Comparison of ENCODE assay signal across 11 mouse cellular contexts in genomic region chr3:89966946-89967345, GRCm38 (mm10). TPM values are rescaled to one million over a fixed set of nuclear protein-coding genes. Genes with fewer than 3 reads are reported as not detected.
A peak's percentile ranks its signal among the peaks of the same experiment; 100 is the strongest.
DNase-seq lines count a peak whose midpoint lies in the region; ATAC-seq and TF ChIP-seq lines count a peak whose summit lies in the region.
"Had no signal": no experiment of that assay in that cellular context is flagged by ENCODE, and none has a peak within 500 bp of the region (broad histone marks: within the 10 kb centered on the region; RNA-seq: fewer than 3 reads in every experiment).

No protein-coding gene starts in this region.

- dilution Hi-C loops in CH12.LX (cut with MboI; ENCODE audit: extremely low pct_ligation_motif_present, extremely low pct_unique_long_range_greater_than_20kb, low sequenced_read_pairs), result no loop called here

- peaks cover 10% of the 10 kb centered on the region for H3K4me1 ChIP-seq in kidney, embryonic 14.5 days (ENCODE audit: control insufficient read depth, insufficient read depth, low read length)
- peaks cover 7 to 32% of the 10 kb centered on the region in 2 experiments; a peak in 3 of 4 replicates for H3K4me1 ChIP-seq in CH12.LX (ENCODE audit: control insufficient read depth in 1 of 2, insufficient read depth in 2 of 2)

- no peak overlapping the region for H3K4me2 ChIP-seq in kidney, embryonic 14.5 days (replicated peaks; ENCODE audit: low read depth, low read length)
- H3K4me2 ChIP-seq in CH12.LX (ENCODE audit: insufficient read depth, low read depth, poor library complexity, severe bottlenecking), result no peak overlapping the region
- H3K4me2 ChIP-seq: forebrain, embryonic 15.5 days had no signal

- H3K9me3 ChIP-seq in kidney, embryonic 14.5 days (ENCODE audit: control insufficient read depth, low read length), result no peaks in the 10 kb centered on the region
- H3K9me3 ChIP-seq in CH12.LX (replicated peaks; ENCODE audit: low read length), result no peaks in the 10 kb centered on the region
- H3K9me3 ChIP-seq: forebrain, embryonic 15.5 days had no signal

- peak; percentile 37 to 66 for TF ChIP-seq CTCF in CH12.LX (conservative IDR thresholded peaks at IDR 0.05 in 1 of 2, IDR thresholded peaks at IDR 0.05 in 1 of 2; ENCODE audit: low read depth in 2 of 2, low read length in 2 of 2)
- TF ChIP-seq CTCF in brain, embryonic 14.5 days (IDR thresholded peaks at IDR 0.05; ENCODE audit: borderline replicate concordance, extremely low read depth, insufficient read depth, insufficient read length), result peak; percentile 44; the same call in 1 of the 2 replicates

- no peak overlapping the region for H3K9ac ChIP-seq in kidney, embryonic 14.5 days (ENCODE audit: low read depth, low read length)
- H3K9ac ChIP-seq in CH12.LX (ENCODE audit: insufficient read depth, low read depth), result no peak overlapping the region
- H3K9ac ChIP-seq: forebrain, embryonic 15.5 days had no signal

- 70% methylated on average over 4 of the region's 4 CpGs for WGBS in kidney, embryonic 14.5 days

- H3K27ac ChIP-seq in kidney, embryonic 14.5 days (ENCODE audit: low read depth, low read length), result no peak overlapping the region
- H3K27ac ChIP-seq in CH12.LX (ENCODE audit: insufficient read depth, low read depth), result no peak overlapping the region
- H3K27ac ChIP-seq: forebrain, embryonic 15.5 days had no signal

- no peak overlapping the region for H3K4me3 ChIP-seq in kidney, embryonic 14.5 days (ENCODE audit: low read length)
- H3K4me3 ChIP-seq in CH12.LX (replicated peaks in 1 of 3; ENCODE audit: low read depth in 2 of 3, low read length in 2 of 3, poor library complexity in 1 of 3), result no peak overlapping the region
- H3K4me3 ChIP-seq: forebrain, embryonic 15.5 days had no signal

- H3K79me2 ChIP-seq in CH12.LX (replicated peaks; ENCODE audit: control insufficient read depth, extremely low read depth, insufficient read depth, poor library complexity, severe bottlenecking), result peaks cover 12% of the 10 kb centered on the region

- no peak for ATAC-seq in kidney, embryonic 14.5 days (ENCODE audit: low FRiP score, low TSS enrichment)
- no peak for ATAC-seq in cerebellum, adult (ENCODE audit: insufficient number of reproducible peaks, low FRiP score, low TSS enrichment)
- ATAC-seq: forebrain, embryonic 15.5 days had no signal

- H3K27me3 ChIP-seq in kidney, embryonic 14.5 days (ENCODE audit: control insufficient read depth, insufficient read depth, low read length), result no peaks in the 10 kb centered on the region
- H3K27me3 ChIP-seq in CH12.LX (replicated peaks), result no peaks in the 10 kb centered on the region
- H3K27me3 ChIP-seq: forebrain, embryonic 15.5 days had no signal

- peak; percentile 33 for TF ChIP-seq RAD21 in CH12.LX (IDR thresholded peaks at IDR 0.05; ENCODE audit: low read depth, low read length)

- no peaks in the 10 kb centered on the region for H3K36me3 ChIP-seq in kidney, embryonic 14.5 days (ENCODE audit: control insufficient read depth, insufficient read depth, low read length)
- peaks cover 0 to 17% of the 10 kb centered on the region in 2 experiments for H3K36me3 ChIP-seq in CH12.LX (replicated peaks in 1 of 2; ENCODE audit: control insufficient read depth in 1 of 2, insufficient read depth in 1 of 2, low read length in 1 of 2)
- H3K36me3 ChIP-seq: forebrain, embryonic 15.5 days had no signal

- TF ChIP-seq EP300 in CH12.LX (IDR thresholded peaks at IDR 0.05; ENCODE audit: low read length), result no peak

- intact Hi-C loops in left cerebral cortex, postnatal 36 days (cut with DNase I), result no loop called here

- DNase-seq in kidney, postnatal 10 days, result peak; percentile 35
- DNase-seq in CH12.LX (ENCODE audit: extremely low read depth), result peak; percentile 65
- peak; percentile 30 for DNase-seq in brain, embryonic 14.5 days (ENCODE audit: low read depth)
- peak; percentile 57 for DNase-seq in natural killer cell, adult 2 months (ENCODE audit: low spot score in 2 of 2)
- no peak for DNase-seq in left cerebral cortex, postnatal 36 days (ENCODE audit: low spot score in 2 of 2)
- no peak for DNase-seq in layer of hippocampus, adult 8-10 months (ENCODE audit: low spot score in 2 of 2)
- DNase-seq: left cerebral cortex, postnatal 4 days; right cerebral cortex, postnatal 4 days had no signal

- TF ChIP-seq POLR2A in CH12.LX (IDR thresholded peaks at IDR 0.05; ENCODE audit: low read depth, low read length), result no peak
- TF ChIP-seq POLR2A in brain, embryonic 14.5 days (IDR thresholded peaks at IDR 0.05; ENCODE audit: borderline replicate concordance, extremely low read depth, insufficient read depth, insufficient read length, poor library complexity, severe bottlenecking), result no peak

- in situ Hi-C loops in CH12.LX (cut with MboI; ENCODE audit: low pct_ligation_motif_present, low pct_unique_long_range_greater_than_20kb, low sequenced_read_pairs), result loop anchor here (10.0 to 25.0 kb wide), 2 partner anchors 108 to 180 kb away; partner anchors contain the start of gene Tpm3

TF ChIP-seq in CH12.LX, 34 proteins besides CTCF, POLR2A, EP300 and RAD21:
- no peak for TF ChIP-seq TBP (conservative IDR thresholded peaks at IDR 0.05; ENCODE audit: low read depth, low read length)
- TF ChIP-seq UBTF (IDR thresholded peaks at IDR 0.05; ENCODE audit: low read depth, low read length), result no peak
- no peak for TF ChIP-seq USF2 (conservative IDR thresholded peaks at IDR 0.05; ENCODE audit: low read depth, low read length)
- TF ChIP-seq USF1 (IDR thresholded peaks at IDR 0.05; ENCODE audit: low read depth, low read length), result no peak
- TF ChIP-seq TCF12 (IDR thresholded peaks at IDR 0.05; ENCODE audit: low read depth, low read length), result no peak
- TF ChIP-seq PAX5 (IDR thresholded peaks at IDR 0.05; ENCODE audit: low read length), result no peak
- peak; percentile 36; the same call in 1 of the 2 replicates for TF ChIP-seq SMC3 (IDR thresholded peaks at IDR 0.05; ENCODE audit: low read depth, low read length)
- no peak for TF ChIP-seq JUN (IDR thresholded peaks at IDR 0.05; ENCODE audit: insufficient read depth, low read depth, low read length)

RNA-seq across cellular contexts. Expression of gene Atp8b2, which starts 3.6 kb away (rescaled TPM):
- 8.4 and 17.3 TPM in 2 replicates for polyA plus RNA-seq in kidney, embryonic 14.5 days (2014; fragmentation: Nextera tagmentation; extraction: Ambion mirVana)
- total RNA-seq in CH12.LX (2012; rRNA removed) (35.8 and 51.8 TPM in 2 replicates), CH12.LX (2014; rRNA removed) (33.2 and 34.2 TPM in 2 replicates)
- polyA plus RNA-seq in CH12.LX (2012; ENCODE audit: insufficient read length, low read depth), result 31.3 and 44.4 TPM in 2 replicates
- 71.0 and 80.8 TPM in 2 replicates for polyA plus RNA-seq in brain, embryonic 14.5 days (2012; rRNA removed)
- 100 to 1,000 TPM; 108 to 115 TPM for total RNA-seq in left cerebral cortex, postnatal 36 days (2021)
- total RNA-seq in layer of hippocampus, adult 8-10 months (2022), result 100 to 1,000 TPM in 1 of 4 experiments, 10 to 100 TPM in 3; 86.7 to 114 (median 92.3) TPM

RNA-seq across cellular contexts. Expression of gene Hax1, which starts 31.6 kb away (rescaled TPM):
- polyA plus RNA-seq in kidney, embryonic 14.5 days (2014; fragmentation: Nextera tagmentation; extraction: Ambion mirVana), result 166 and 188 TPM in 2 replicates
- 268 and 353 TPM in 2 replicates for total RNA-seq in CH12.LX (2012; rRNA removed)
- 294 and 302 TPM in 2 replicates for total RNA-seq in CH12.LX (2014; rRNA removed)
- 304 and 319 TPM in 2 replicates for polyA plus RNA-seq in CH12.LX (2012; ENCODE audit: insufficient read length, low read depth)
- 93.7 and 115 TPM in 2 replicates for polyA plus RNA-seq in brain, embryonic 14.5 days (2012; rRNA removed)
- total RNA-seq in left cerebral cortex, postnatal 36 days (2021), result 10 to 100 TPM; 79.4 to 87.6 TPM
- 100 to 1,000 TPM in 2 of 4 experiments, 10 to 100 TPM in 2; 76.9 to 121 (median 99.5) TPM for total RNA-seq in layer of hippocampus, adult 8-10 months (2022)

RNA-seq across cellular contexts. Expression of gene Il6ra, which starts 54.0 kb away (rescaled TPM):
- 0.55 and 1.1 TPM in 2 replicates for polyA plus RNA-seq in kidney, embryonic 14.5 days (2014; fragmentation: Nextera tagmentation; extraction: Ambion mirVana)
- 1.4 and 2.2 TPM in 2 replicates for total RNA-seq in CH12.LX (2012; rRNA removed)
- 1.4 and 1.6 TPM in 2 replicates for total RNA-seq in CH12.LX (2014; rRNA removed)
- polyA plus RNA-seq in CH12.LX (2012; ENCODE audit: insufficient read length, low read depth), result 4.4 and 4.8 TPM in 2 replicates
- 0.45 and 0.93 TPM in 2 replicates for polyA plus RNA-seq in brain, embryonic 14.5 days (2012; rRNA removed)
- total RNA-seq in left cerebral cortex, postnatal 36 days (2021), result 1 to 10 TPM; 3.7 to 4.8 TPM
- total RNA-seq in layer of hippocampus, adult 8-10 months (2022), result 1 to 10 TPM; 6.6 to 9.4 (median 8.1) TPM

Comparison
In these comparisons a context has a peak if more than half of its experiments do, and no peak if none do; other contexts are left out.
1. DNase-seq: peak in kidney, postnatal 10 days (single experiment), CH12.LX (single experiment), brain, embryonic 14.5 days (single experiment) and natural killer cell, adult 2 months (2 of 2); none in left cerebral cortex, postnatal 36 days (0 of 2) and layer of hippocampus, adult 8-10 months (0 of 2).